Mouse (Mus musculus) testis, postnatal 14 days (tissue): Measurements from ENCODE around the gene Gtf2b.

Experiments used
- DNase-seq: peaks from one replicate; pipeline ENCODE4 v3.0.0; 2021; ENCODE audit warnings: low spot score

The Gtf2b gene

GRCm38 (mm10) chr3:142817506-142817905, 52.7 kb downstream of the Gtf2b start:
- no peak for DNase-seq

GRCm38 (mm10) chr3:142823606-142824005, 58.8 kb downstream of the Gtf2b start:
- no peak for DNase-seq

- DNase-seq, result no peak
These were observed 61.8 kb downstream of the Gtf2b start for GRCm38 (mm10) chr3:142826449-142827146.

GRCm38 (mm10) chr3:142832910-142833309, 68.1 kb downstream of the Gtf2b start:
- no peak for DNase-seq
